Mouse (Mus musculus): ENCODE results near the gene Fastkd5. TPM values are rescaled to one million over a fixed set of nuclear protein-coding genes. Genes with fewer than 3 reads are reported as not detected.
A peak's percentile ranks its signal among the peaks of the same experiment; 100 is the strongest.

Gene Fastkd5
- polyA plus RNA-seq, 1 experiment from 2014 or later: 16.0 TPM

GRCm38 (mm10) chr2:130638101-130638611 is 8.3 kb upstream of the Fastkd5 start:
- H3K36me3 ChIP-seq (ENCODE audit: control insufficient read depth, insufficient read depth, low read length): no peaks in the 10 kb centered on the region
- peak; percentile 65 for ATAC-seq (ENCODE audit: insufficient read depth, low FRiP score)
- H3K4me2 ChIP-seq (ENCODE audit: low read depth, low read length): peak overlapping the region; percentile 30
- peaks cover 20% of the 10 kb centered on the region for H3K4me1 ChIP-seq (ENCODE audit: control insufficient read depth, insufficient read depth, low read length)
- peak overlapping the region; percentile 54 for H3K9ac ChIP-seq (ENCODE audit: low read length)
- H3K27me3 ChIP-seq (ENCODE audit: control insufficient read depth, insufficient read depth, low read length): peaks cover 17% of the 10 kb centered on the region
- peak overlapping the region; percentile 31 for H3K4me3 ChIP-seq (replicated peaks; ENCODE audit: low read length)
- 33% methylated on average over 16 of the region's 16 CpGs for WGBS
- no peaks in the 10 kb centered on the region for H3K9me3 ChIP-seq (replicated peaks; ENCODE audit: control insufficient read depth, low read length)
- peak overlapping the region; percentile 74 for H3K27ac ChIP-seq (ENCODE audit: low read length)

GRCm38 (mm10) chr2:130635847-130636246 is 6.0 kb upstream of the Fastkd5 start:
- 37% methylated on average over 21 of the region's 21 CpGs for WGBS
- Histone ChIP-seq H3K4me2 (ENCODE audit: low read depth, low read length) (peak overlapping the region; percentile 76), H3K9me3 (replicated peaks; ENCODE audit: control insufficient read depth, low read length) (no peaks in the 10 kb centered on the region), H3K4me1 (ENCODE audit: control insufficient read depth, insufficient read depth, low read length) (peaks cover 15% of the 10 kb centered on the region; the same call in 1 of the 2 replicates), H3K27ac (ENCODE audit: low read length) (no peak overlapping the region), H3K9ac (ENCODE audit: low read length) (0 out of 2 replicates have a peak overlapping the region, but pooled peaks have one; percentile 20), H3K36me3 (ENCODE audit: control insufficient read depth, insufficient read depth, low read length) (no peaks in the 10 kb centered on the region), H3K27me3 (ENCODE audit: control insufficient read depth, insufficient read depth, low read length) (peaks cover 17% of the 10 kb centered on the region), H3K4me3 (replicated peaks; ENCODE audit: low read length) (no peak overlapping the region)
- no peak for ATAC-seq (ENCODE audit: insufficient read depth, low FRiP score)

GRCm38 (mm10) chr2:130634739-130635411 is 5.0 kb upstream of the Fastkd5 start:
- H3K4me3 ChIP-seq (replicated peaks; ENCODE audit: low read length): peak overlapping the region; percentile 45
- H3K36me3 ChIP-seq (ENCODE audit: control insufficient read depth, insufficient read depth, low read length): no peaks in the 10 kb centered on the region
- peaks cover 15% of the 10 kb centered on the region; the same call in 1 of the 2 replicates for H3K4me1 ChIP-seq (ENCODE audit: control insufficient read depth, insufficient read depth, low read length)
- H3K27ac ChIP-seq (ENCODE audit: low read length): no peak overlapping the region
- peak overlapping the region; percentile 70 for H3K9ac ChIP-seq (ENCODE audit: low read length)
- WGBS: 8% methylated on average over 38 of the region's 38 CpGs
- peak overlapping the region; percentile 76 for H3K4me2 ChIP-seq (ENCODE audit: low read depth, low read length)
- H3K27me3 ChIP-seq (ENCODE audit: control insufficient read depth, insufficient read depth, low read length): peaks cover 17% of the 10 kb centered on the region
- ATAC-seq (ENCODE audit: insufficient read depth, low FRiP score): peak; percentile 20; the same call in 1 of the 2 replicates
- no peaks in the 10 kb centered on the region for H3K9me3 ChIP-seq (replicated peaks; ENCODE audit: control insufficient read depth, low read length)

- Histone ChIP-seq H3K9me3 (replicated peaks; ENCODE audit: control insufficient read depth, low read length) (no peaks in the 10 kb centered on the region), H3K4me3 (replicated peaks; ENCODE audit: low read length) (peak overlapping the region; percentile 45), H3K27ac (ENCODE audit: low read length) (no peak overlapping the region), H3K4me2 (ENCODE audit: low read depth, low read length) (peak overlapping the region; percentile 76), H3K27me3 (ENCODE audit: control insufficient read depth, insufficient read depth, low read length) (peaks cover 17% of the 10 kb centered on the region), H3K36me3 (ENCODE audit: control insufficient read depth, insufficient read depth, low read length) (no peaks in the 10 kb centered on the region), H3K4me1 (ENCODE audit: control insufficient read depth, insufficient read depth, low read length) (peaks cover 15% of the 10 kb centered on the region; the same call in 1 of the 2 replicates), H3K9ac (ENCODE audit: low read length) (peak overlapping the region; percentile 70; the same call in 1 of the 2 replicates)
- ATAC-seq (ENCODE audit: insufficient read depth, low FRiP score): no peak
- 21% methylated on average over 14 of the region's 14 CpGs for WGBS
These were observed 4.3 kb upstream of the Fastkd5 start for GRCm38 (mm10) chr2:130634006-130634738.

- H3K9me3 ChIP-seq (replicated peaks; ENCODE audit: control insufficient read depth, low read length): no peaks in the 10 kb centered on the region
- H3K4me3 ChIP-seq (replicated peaks; ENCODE audit: low read length): no peak overlapping the region
- 58% methylated on average over 5 of the region's 5 CpGs for WGBS
- no peak overlapping the region for H3K4me2 ChIP-seq (ENCODE audit: low read depth, low read length)
- H3K9ac ChIP-seq (ENCODE audit: low read length): no peak overlapping the region
- no peak overlapping the region for H3K27ac ChIP-seq (ENCODE audit: low read length)
- peaks cover 25% of the 10 kb centered on the region for H3K4me1 ChIP-seq (ENCODE audit: control insufficient read depth, insufficient read depth, low read length)
- ATAC-seq (ENCODE audit: insufficient read depth, low FRiP score): no peak
- H3K27me3 ChIP-seq (ENCODE audit: control insufficient read depth, insufficient read depth, low read length): peaks cover 17% of the 10 kb centered on the region
- H3K36me3 ChIP-seq (ENCODE audit: control insufficient read depth, insufficient read depth, low read length): no peaks in the 10 kb centered on the region
These were observed 3.3 kb upstream of the Fastkd5 start for GRCm38 (mm10) chr2:130632887-130633675.

- Histone ChIP-seq H3K27ac (ENCODE audit: low read length) (no peak overlapping the region), H3K9me3 (replicated peaks; ENCODE audit: control insufficient read depth, low read length) (no peaks in the 10 kb centered on the region), H3K4me1 (ENCODE audit: control insufficient read depth, insufficient read depth, low read length) (peaks cover 25% of the 10 kb centered on the region), H3K36me3 (ENCODE audit: control insufficient read depth, insufficient read depth, low read length) (no peaks in the 10 kb centered on the region), H3K27me3 (ENCODE audit: control insufficient read depth, insufficient read depth, low read length) (peaks cover 17% of the 10 kb centered on the region), H3K4me2 (ENCODE audit: low read depth, low read length) (no peak overlapping the region), H3K4me3 (replicated peaks; ENCODE audit: low read length) (no peak overlapping the region), H3K9ac (ENCODE audit: low read length) (no peak overlapping the region)
- WGBS: 77% methylated on average over 1 of the region's 1 CpGs
- no peak for ATAC-seq (ENCODE audit: insufficient read depth, low FRiP score)
These were observed 2.6 kb upstream of the Fastkd5 start for GRCm38 (mm10) chr2:130632416-130632815.

- Histone ChIP-seq H3K27me3 (ENCODE audit: control insufficient read depth, insufficient read depth, low read length) (peaks cover 5% of the 10 kb centered on the region), H3K9ac (ENCODE audit: low read length) (peak overlapping the region; percentile 96), H3K4me3 (replicated peaks; ENCODE audit: low read length) (peak overlapping the region; percentile 96), H3K9me3 (replicated peaks; ENCODE audit: control insufficient read depth, low read length) (no peaks in the 10 kb centered on the region), H3K4me1 (ENCODE audit: control insufficient read depth, insufficient read depth, low read length) (peaks cover 11% of the 10 kb centered on the region), H3K4me2 (ENCODE audit: low read depth, low read length) (peak overlapping the region; percentile 99), H3K36me3 (ENCODE audit: control insufficient read depth, insufficient read depth, low read length) (peaks cover 6% of the 10 kb centered on the region; the same call in 1 of the 2 replicates), H3K27ac (ENCODE audit: low read length) (peak overlapping the region; percentile 77)
- ATAC-seq (ENCODE audit: insufficient read depth, low FRiP score): peak; percentile 52
- WGBS: 2% methylated on average over 37 of the region's 37 CpGs
These were observed 568 bp downstream of the Fastkd5 start for GRCm38 (mm10) chr2:130629080-130629838.

- no peak overlapping the region for H3K27ac ChIP-seq (ENCODE audit: low read length)
- H3K9me3 ChIP-seq (replicated peaks; ENCODE audit: control insufficient read depth, low read length): no peaks in the 10 kb centered on the region
- H3K4me3 ChIP-seq (replicated peaks; ENCODE audit: low read length): no peak overlapping the region
- peak overlapping the region; percentile 99; the same call in 1 of the 2 replicates for H3K4me2 ChIP-seq (ENCODE audit: low read depth, low read length)
- peaks cover 6% of the 10 kb centered on the region; the same call in 1 of the 2 replicates for H3K36me3 ChIP-seq (ENCODE audit: control insufficient read depth, insufficient read depth, low read length)
- 53% methylated on average over 3 of the region's 3 CpGs for WGBS
- no peaks in the 10 kb centered on the region for H3K27me3 ChIP-seq (ENCODE audit: control insufficient read depth, insufficient read depth, low read length)
- H3K4me1 ChIP-seq (ENCODE audit: control insufficient read depth, insufficient read depth, low read length): peaks cover 10% of the 10 kb centered on the region
- no peak overlapping the region for H3K9ac ChIP-seq (ENCODE audit: low read length)
- no peak for ATAC-seq (ENCODE audit: insufficient read depth, low FRiP score)
These were observed 1.4 kb downstream of the Fastkd5 start for GRCm38 (mm10) chr2:130628424-130628823.

Data from stomach, embryonic 16.5 days (tissue).